ENCODE assay signal across 19 mouse cellular contexts in the genomic region with DNA sequence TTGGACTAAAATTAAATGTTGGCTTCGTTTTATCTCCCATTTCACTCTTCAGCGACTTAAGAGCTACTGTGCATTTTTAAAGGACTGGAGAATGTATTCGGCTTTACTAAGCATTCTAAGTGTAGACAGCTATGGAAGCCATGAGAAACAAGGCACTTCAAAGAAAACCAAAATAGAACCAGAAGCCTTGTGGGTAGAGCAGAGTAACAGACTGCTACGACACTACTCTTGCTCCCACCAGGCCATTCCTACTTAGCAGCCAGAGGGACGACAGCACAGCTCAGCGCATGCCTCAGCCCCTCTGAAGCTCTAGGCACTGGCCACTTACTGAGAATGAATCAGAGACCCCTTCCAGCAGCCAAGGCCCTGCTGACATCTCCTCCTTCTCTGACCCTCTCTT.
"Had no signal": no experiment of that assay in that cellular context is flagged by ENCODE, and none has a peak within 500 bp of the region (broad histone marks: within the 10 kb centered on the region; RNA-seq: fewer than 3 reads in every experiment).

No protein-coding gene starts in this region.

- DNase-seq: kidney, postnatal 25 days; layer of hippocampus, adult 9-11 months; liver; liver, embryonic 13.5 days; lung, postnatal 10 days; lung, postnatal 36 days; thymus, adult 18-20 months; thymus, postnatal 36 days had no signal

- H3K9ac ChIP-seq: limb, embryonic 13.5 days; liver, embryonic 13.5 days; lung, embryonic 15.5 days; midbrain, embryonic 13.5 days; neural tube, embryonic 13.5 days had no signal

- H3K9me3 ChIP-seq: limb, embryonic 10.5 days; limb, embryonic 13.5 days; liver, embryonic 13.5 days; lung, embryonic 15.5 days; megakaryocyte, embryonic 14.5 days; midbrain, embryonic 10.5 days; midbrain, embryonic 13.5 days; neural tube, embryonic 13.5 days had no signal

- H3K27me3 ChIP-seq: liver, embryonic 13.5 days; lung, embryonic 15.5 days; megakaryocyte, embryonic 14.5 days; midbrain, embryonic 13.5 days; neural tube, embryonic 13.5 days had no signal

- H3K27ac ChIP-seq: kidney, postnatal 0 days; layer of hippocampus, adult 2 months; limb, embryonic 10.5 days; limb, embryonic 13.5 days; liver, embryonic 13.5 days; lung, embryonic 15.5 days; midbrain, embryonic 13.5 days; neural tube, embryonic 13.5 days had no signal

- H3K4me1 ChIP-seq: lung, embryonic 15.5 days had no signal

- ATAC-seq: midbrain, embryonic 13.5 days; midbrain, embryonic 16.5 days had no signal

- H3K4me3 ChIP-seq: layer of hippocampus, adult 2 months; limb, embryonic 10.5 days; limb, embryonic 13.5 days; liver, embryonic 13.5 days; lung, embryonic 15.5 days; midbrain, embryonic 10.5 days; midbrain, embryonic 13.5 days; myocyte; neural tube, embryonic 13.5 days had no signal

- H3K4me2 ChIP-seq: limb, embryonic 13.5 days; liver, embryonic 13.5 days; lung, embryonic 15.5 days; midbrain, embryonic 13.5 days; neural tube, embryonic 13.5 days had no signal
